Mouse (Mus musculus): Measurements from ENCODE around the gene Mfsd6l.

GRCm38 (mm10) chr11:68507246-68507645 is 48.7 kb upstream of the Mfsd6l start:
- no peak for TF ChIP-seq CTCF (conservative IDR thresholded peaks at IDR 0.05; ENCODE audit: insufficient read depth, insufficient read length, low read depth, low read length)
- TF ChIP-seq POLR2A (IDR thresholded peaks at IDR 0.05; ENCODE audit: low read depth, low read length): no peak
